Mouse (Mus musculus) forelimb bud, embryonic 11.5 days (tissue): ENCODE measurements around the gene Mto1.
"Not testable (repeated sequence)": the region's sequence is repeated elsewhere in the genome, so short reads cannot be mapped to it uniquely, and the experiment has no call there.

Experiments used
- DNase-seq: peaks from one replicate; pipeline ENCODE4 v3.0.0-alpha.2; 2012; ENCODE audit warnings: low read depth, low spot score

The Mto1 gene

DNA sequence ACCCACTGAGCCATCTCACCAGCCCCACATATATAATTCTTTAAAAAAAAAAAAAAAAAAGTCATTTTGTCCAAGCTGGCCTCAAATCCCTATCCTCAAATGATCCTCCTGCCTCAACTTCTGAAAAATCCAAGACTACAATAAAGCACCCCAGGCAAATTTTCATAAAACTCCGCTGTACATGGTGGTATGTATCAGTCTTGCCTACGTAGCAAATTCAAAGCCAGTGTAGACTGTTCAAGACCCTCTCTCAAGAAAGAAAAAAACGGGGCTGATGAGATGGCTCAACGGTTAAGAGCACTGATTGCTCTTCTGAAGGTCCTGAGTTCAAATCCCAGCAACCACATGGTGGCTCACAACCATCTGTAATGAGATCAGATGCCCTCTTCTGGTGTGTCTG lies 27.9 kb downstream of the Mto1 start:
- DNase-seq: peak; percentile 40

DNA sequence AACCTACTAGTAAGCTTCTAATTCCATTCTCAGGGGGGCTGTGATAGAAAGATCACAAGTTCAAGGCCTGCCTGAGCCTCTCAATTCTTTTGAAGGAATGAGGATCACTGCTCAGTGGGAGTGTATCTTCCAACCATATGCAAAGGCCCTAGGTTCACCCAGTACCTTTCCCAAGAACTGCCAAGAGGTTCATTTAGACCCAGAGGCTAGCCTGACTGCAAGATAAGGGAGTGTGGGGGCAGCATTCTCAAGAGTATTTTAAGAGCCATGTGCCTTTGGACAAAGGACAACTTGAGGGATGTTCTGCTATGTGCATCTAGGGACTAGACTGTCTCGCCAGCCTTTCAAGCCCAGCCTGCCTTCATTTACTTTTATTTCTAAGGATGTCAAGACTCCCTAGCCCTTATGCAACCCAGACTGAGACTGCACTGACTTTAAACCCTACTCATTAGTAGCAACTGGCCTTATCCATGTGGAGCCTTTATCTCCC lies 28.6 kb downstream of the Mto1 start:
- DNase-seq: peak; percentile 52

DNA sequence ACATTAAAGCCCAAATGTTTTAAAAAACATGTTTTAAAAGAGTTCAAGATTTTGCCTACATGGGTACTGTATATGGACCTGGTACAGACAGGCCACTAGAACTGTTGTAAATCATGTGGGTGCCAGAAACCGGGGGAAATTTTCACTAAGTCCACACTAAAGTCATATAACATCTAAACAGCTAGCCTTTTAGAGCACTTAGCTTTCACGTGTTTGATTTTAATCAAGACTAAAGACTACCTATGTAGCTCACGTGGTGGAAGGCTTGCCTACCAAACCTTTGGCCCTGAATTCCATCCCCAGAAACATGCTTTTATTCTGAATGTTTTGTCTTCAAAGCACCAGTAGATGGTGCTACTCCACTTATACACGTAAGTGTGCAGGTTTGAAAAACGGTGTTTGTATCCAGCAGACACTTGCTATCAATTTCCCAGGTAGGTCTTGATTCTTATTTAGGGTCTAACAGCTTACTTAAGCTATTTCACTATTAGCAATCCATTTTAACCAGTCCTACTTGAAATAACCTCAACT lies 29.1 kb downstream of the Mto1 start:
- DNase-seq: peak; percentile 68

DNA sequence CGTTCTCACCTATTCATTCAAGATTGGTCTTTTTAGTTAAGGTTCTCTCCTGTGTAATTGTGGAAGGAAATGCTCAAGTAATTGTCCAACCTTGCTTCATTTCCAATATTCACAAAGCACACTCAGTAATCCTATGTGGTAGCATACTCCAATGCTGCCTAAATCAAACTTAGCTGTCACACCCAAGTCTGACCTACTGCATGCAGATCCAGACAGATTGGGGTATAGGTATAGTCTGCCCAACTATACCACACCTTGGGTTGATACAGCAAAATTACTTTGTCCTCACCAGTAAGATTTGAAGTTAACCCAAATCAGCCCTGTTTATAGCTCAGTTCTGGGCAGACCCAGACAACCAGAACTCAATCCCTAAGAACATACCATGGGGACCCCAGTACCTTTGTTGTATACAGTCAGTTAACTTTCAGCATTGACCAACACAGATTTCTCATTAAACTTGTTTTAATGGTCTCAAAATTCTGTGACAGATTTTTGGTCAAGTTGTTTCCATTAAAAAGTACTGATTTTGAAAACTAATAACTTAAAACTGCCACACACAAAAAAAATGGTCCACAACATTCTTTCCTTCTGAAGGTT lies 30.1 kb downstream of the Mto1 start:
- DNase-seq: not testable (repeated sequence)

DNA sequence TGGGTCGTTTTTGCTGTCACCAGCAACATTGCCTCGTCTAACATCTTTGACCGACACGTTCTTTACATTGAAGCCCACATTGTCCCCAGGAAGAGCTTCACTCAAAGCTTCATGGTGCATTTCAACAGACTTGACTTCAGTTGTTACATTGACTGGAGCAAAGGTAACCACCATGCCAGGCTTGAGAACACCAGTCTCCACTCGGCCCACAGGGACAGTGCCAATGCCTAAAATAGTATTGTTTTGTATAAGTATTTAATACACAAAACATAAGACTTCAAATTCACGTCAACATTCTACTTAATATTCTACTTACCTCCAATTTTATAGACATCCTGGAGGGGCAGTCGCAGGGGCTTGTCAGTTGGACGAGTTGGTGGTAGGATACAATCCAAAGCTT lies 31.3 kb downstream of the Mto1 start:
- DNase-seq: not testable (repeated sequence)

DNA sequence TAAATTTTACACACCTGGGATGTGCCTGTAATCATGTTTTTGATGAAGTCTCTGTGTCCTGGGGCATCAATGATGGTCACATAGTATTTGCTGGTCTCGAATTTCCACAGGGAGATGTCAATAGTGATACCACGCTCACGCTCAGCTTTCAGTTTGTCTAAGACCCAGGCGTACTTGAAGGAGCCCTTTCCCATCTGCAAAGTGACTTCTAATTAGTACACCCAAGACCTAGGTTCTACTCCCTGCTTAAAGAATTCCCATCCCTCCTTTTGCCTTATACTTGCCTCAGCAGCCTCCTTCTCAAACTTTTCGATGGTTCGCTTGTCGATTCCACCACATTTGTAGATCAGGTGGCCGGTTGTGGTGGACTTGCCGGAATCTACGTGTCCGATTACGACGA lies 32.2 kb downstream of the Mto1 start:
- not testable (repeated sequence) for DNase-seq

DNA sequence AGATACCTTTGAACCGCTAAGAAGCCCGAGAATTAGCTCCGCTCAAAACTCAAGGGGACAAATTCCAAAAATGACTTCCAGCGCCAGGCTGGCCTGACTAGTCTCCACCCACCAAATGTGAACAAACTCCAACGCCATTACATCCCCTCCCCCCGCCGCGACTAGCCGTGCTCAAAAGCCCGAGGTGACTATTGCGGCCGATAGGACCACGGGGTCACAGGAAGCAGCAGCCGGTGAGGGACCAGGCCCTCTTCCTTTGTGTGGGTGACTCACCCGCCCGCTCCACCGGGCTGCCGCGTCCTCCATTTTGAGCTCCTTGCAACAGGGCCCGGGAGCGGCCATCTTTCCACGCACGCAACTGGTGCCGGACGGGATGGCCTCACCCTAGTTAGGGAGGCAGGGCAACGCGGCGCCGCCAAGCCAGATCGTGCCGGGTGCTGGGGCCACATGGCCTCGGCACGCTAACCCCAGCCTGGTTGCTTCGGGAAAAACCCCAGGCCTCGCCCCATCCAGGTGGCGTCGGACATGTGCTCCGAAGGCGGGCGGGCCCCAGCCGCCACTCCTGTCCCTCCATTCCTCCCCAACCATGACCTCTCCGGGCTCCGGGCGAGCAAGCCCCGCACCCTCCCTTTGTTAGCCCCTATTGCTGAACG lies 32.8 kb downstream of the Mto1 start:
- peak; percentile 60 for DNase-seq

DNA sequence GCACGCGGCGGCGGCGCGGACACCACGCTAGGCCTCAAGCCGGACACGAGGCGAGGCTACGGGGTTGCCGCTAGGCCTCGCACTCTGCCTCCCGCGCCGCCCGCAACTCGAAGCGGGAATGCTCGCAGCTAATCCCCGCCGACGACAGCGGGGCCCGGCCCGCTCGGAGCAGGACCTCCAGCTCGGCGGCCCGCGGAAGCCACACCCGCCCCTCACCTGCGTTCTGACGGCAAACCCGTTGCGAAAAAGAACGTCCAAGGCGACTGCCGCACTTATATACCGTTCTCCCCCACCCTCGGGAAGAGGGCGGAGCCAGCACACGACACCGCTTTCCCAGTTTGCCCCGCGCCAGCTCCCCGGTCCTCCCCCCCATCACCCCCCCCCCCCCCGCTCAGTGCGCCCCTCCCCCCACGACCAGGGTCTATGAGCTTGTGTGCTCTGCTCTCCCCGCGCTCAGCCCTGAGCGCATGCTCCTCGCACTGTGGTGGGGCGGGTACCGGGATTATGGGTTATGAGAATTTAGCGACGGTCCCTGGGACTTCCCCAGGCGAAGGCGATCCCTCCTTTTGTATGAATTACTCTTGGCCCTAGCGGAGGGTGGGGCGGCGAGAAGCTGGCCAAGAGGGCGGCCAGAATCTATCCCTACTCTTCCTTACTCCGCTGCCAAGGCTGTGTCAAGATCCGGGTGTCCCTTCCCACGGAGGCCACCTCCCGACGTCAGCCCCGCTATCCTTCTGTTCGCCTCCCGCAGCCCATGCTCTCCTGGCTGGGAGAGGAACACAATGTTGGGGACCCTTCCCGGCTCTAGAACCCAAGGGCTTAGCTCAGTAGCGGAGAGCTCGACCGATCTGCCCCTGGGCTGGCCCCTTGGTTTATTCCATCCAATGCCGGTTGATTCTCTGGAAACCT lies 33.7 kb downstream of the Mto1 start:
- peak; percentile 99 for DNase-seq

DNA sequence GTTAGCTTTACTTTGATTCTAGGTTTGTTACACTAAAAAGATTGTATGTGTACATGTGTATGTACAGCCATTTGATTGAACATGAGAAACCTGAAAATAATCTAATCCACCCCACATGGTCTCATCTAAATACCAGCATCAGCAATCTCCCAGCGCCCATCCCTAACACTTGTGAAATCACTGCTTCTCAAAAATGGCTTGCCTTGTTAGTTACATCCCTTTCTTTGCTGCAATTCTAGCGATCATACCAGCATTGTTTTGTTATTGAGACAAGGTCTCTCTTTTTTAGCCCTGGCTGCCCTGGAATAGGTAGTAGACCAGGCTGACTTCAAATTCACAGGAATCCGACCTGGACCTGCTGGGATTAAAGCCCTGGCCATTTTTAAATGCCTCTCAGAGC lies 34.4 kb downstream of the Mto1 start:
- no peak for DNase-seq

DNA sequence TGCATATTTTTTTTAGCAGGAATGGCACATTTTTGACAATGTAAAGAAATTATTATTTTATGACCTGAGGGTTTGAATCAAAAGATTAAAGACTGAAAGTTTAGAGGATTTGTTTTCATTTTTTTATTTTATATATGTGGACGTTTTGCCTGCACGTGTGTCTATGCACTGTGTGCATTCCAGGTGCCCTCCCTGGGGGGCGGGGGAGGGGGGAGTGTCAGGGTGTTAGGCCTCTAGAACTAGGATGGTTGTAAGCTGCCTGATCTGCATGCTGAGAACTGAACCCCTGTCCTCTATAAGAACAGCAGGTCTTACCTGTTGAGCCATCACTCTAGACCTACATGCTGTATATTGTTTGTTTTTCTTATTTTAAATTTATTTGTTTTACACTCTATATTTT lies 36.7 kb downstream of the Mto1 start:
- no peak for DNase-seq

DNA sequence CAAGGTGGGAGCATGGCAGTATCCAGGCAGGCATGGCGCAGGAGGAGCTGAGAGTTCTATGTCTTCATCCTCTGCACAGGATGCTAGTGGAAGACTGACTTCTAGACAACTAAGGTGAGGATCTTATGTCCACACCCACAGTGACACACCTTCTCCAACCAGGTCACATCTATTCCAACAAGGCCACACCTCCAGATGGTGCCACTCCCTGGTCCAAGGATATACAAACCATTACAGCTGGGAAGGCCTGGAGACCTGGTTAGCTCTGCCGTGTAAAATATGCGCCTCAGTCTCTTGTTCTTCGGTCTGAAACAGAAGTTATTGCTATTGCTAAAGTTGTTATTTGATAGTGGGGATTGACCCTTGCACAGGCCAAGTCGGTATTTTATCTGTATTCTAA lies 40.0 kb downstream of the Mto1 start:
- DNase-seq: not testable (repeated sequence)

DNA sequence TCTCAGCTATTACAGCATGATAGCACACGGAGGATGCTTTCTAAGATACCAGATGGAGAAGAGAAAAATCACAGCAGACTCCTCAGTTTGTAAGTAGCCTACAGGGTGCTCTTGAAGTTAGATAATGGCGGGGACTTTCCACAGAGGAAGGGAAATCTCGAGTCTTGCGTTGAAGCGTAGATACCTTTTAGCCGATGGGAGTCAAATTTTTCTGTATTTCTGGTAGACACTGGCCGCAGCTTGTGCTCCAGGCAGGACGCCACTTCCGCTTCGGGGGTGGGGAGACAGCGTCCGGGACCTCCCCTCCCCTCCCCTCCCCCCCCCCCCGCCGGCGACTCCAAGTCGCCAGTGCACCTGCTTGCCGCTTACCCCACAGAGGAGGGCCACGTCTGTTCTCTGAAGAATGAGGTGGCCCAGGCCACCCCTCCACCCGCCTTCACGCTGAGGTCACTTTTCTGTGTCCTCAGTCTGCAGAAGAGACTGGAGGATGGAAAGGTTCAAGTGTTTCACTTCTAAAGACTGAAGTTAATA lies 40.9 kb downstream of the Mto1 start, which contains the start of gene Eef1a1:
Gene Eef1a1, minus strand, starts transcription at position 262 of the 531 bp plus-strand sequence.
- DNase-seq: no peak

DNA sequence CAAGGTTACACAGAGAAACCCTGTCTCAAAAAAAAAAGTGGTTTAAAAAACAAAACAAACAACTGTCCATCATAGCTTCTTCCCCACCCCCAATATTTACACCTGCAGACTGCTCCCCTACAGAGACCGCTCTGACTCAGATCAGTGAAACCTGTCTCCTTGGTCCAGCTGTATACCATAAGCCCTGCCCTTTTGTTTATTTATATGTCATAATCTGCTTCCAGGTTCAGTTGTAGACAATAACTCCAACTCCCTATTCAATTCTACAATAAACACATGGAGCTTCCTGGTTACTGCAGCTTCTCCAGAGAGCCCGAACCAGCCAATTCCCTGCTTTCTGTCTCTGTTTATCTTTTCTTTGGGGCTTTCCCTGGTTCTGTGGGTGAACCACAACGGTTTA lies 43.2 kb downstream of the Mto1 start:
- DNase-seq: no peak

DNA sequence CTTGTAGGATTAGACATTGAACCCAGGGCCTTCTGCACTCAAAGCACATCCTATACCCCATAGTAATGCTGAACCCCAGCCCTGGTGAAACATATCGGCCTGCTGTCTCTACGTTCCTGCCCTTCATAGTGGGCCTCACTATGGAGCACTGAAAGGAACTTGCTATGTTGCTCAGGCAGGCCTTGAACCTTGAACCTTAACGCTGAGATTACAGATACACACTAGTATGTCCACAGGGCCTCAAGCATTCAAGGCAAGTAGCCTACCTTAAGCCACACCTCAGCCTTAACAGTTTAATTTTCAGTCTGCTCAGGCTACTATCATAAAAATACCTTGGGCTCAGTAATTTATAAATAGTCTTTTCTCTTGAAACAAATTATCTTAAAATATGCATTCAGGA lies 44.2 kb downstream of the Mto1 start:
- no peak for DNase-seq

DNA sequence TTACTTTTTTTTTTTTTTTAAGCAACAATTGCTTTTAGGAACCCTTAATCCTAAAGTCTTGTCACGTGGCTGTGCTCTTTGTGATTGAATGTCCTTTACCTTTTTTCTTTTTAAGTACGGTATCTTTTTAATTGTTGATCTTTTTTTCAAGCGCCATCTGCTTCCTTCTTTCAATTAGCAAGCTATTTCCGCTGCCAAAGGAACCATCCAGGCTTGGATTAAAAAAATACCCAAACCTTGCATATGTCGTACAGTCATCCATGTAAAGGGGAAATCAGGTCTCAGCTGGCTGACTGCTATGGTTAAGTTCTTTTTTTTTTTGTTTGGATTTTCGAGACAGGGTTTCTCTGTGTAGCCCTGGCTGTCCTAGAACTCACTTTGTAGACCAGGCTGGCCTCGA lies 45.2 kb downstream of the Mto1 start:
- no peak for DNase-seq

DNA sequence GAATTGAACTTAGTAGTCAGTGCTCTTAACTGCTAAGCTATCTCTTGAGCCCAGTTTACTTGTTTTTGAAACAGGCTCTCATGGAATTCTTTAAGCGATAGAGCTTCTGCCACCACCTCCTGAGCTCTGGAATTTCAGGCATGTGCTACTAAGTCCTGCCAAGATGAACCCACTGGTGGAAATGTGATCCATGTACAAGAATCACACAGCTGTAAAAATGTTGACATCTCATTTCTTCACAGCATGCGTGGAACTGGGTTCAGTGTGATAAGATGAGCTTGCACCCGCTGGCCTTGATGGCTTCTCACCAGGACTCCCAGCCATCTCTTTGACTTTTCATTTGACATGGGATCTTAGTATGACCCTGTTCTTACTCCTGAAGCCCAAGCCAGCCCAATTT lies 52.4 kb downstream of the Mto1 start:
- DNase-seq: no peak

DNA sequence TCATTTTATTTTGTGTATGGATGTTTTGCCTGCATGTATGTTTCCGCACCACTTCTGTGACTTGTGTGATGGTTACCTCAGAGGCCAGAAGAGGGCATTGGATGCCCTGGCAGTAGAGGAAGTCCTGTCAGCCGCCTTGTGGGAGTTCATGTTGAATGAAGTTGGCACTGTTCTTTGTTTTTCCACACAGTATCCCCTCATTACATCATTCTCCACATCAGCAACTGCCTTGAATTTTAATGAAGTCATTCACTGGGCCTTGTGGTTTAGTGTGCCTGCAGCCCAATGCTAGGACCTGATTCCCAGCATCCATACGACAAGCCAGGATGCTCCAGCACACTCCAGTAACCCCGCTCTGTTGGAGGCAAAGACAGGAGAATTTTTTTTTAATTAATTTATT lies 53.3 kb downstream of the Mto1 start:
- DNase-seq: no peak

DNA sequence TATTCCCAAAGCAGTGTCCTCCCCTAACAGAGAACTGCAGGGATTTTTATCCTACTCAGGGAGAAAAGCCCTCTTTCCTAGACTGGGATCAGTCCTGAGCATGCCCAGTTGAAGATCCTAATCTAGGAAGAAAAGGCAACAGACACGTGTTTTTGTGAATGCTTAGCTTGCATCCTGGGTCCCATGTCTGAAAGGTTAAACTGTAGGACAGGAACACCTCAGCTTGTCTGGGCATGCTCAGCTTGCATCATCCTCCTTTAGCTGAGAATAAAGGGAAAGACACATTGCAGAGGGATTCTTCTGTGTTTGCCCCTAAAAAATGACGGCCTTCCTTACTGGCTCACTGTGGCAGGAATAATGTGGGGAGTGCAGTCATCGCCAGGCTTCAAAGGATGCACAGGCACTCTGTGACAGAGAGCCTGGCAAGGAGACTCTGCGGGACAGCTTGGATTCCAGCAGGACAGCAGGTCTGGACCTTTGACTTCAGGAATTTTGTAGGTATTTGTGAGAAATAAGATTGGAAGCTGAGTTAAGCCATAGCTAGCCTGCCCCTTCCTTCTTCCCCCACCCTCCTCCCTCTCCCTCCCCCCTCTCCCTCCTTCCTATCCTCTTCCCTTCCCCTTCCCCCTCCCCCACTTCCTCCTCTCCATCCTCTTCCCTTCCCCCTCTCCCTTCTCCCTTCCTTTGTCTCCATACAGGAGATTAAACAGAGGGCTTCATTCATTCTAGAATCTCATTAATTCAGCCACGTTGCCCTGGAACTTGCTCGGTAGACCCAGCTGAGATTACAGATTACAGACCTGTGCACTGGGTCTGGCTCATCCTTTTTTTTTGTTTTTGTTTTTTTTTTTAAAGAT lies 55.4 kb downstream of the Mto1 start:
- no peak for DNase-seq

DNA sequence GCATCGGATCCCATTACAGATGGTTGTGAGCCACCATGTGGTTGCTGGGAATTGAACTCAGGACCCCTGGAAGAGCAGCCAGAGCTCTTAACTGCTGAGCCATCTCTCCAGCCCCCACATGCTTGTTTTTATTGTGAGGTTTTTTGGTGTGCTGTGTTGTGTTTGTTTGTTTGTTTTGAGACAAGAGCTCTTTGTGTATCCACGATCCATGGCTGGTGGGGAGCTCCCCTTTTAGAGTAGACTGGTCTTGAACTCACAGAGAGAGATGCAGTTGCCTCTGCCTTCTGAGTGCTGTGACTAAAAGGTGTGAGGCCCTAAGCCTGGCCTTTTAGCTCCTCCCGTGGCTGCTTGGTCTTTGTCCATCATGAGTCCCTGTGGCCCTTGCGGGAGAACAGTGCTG lies 56.1 kb downstream of the Mto1 start:
- no peak for DNase-seq

DNA sequence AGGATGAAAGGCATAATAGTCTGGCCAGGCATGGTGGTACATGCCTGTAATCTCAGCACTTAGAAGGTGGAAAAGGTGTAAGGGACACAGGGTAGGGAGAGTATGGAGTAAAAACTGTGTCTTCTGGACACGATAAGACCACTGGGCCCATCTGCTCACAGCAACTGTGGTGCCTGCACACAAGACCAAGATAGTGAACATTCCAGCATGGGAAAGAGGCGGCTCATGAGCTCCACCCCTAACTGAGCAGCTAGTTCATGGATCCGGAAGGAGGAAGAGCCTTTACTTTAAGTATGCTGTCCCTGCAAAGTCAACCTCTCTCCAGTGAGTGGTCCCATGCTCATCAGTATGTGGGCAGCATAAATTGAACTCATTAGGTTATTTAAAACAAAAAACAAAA lies 56.7 kb downstream of the Mto1 start:
- no peak for DNase-seq

DNA sequence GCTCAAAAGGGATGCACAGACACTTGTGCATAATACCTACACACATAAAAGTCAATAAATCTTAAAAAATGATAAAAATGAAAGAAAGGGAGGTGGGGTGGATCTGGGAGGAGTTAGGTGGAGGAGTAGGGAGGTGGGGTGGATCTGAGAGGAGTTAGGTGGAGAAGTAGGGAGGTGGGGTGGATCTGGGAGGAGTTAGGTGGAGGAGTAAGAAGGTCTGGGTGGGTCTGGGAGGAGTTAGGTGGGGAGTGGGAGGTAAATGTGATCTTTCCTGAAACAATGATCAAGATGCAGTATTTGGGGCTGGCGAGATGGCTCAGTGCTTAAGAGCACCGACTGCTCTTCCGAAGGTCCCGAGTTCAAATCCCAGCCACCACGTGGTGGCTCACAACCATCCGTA lies 57.2 kb downstream of the Mto1 start:
- DNase-seq: no peak
